Mouse (Mus musculus) hindbrain, embryonic 12.5 days (tissue): ENCODE measurements around the gene Ptger2. TPM values are rescaled to one million over a fixed set of nuclear protein-coding genes. Genes with fewer than 3 reads are reported as not detected.
"Not testable (repeated sequence)": the region's sequence is repeated elsewhere in the genome, so short reads cannot be mapped to it uniquely, and the experiment has no call there.

Experiments used
- ATAC-seq: fragments of 200-750 bp; cut with Nextera tagmentation; 2 replicates; pipeline ENCODE4 v1.8.0; 2017; ENCODE audit warnings: moderate TSS enrichment; ENCODE audit not compliant: low FRiP score
- H3K27ac ChIP-seq: fragments of 300-500 bp; sonication (generic); 2 replicates; pipeline ENCODE4 v1.5.1; 2016; ENCODE audit warnings: mild to moderate bottlenecking
- H3K27me3 ChIP-seq: fragments of 300-500 bp; sonication (generic); 2 replicates; pipeline ENCODE4 v1.6.1; 2016; ENCODE audit warnings: mild to moderate bottlenecking
- H3K36me3 ChIP-seq: fragments of 300-500 bp; sonication (generic); 2 replicates; pipeline ENCODE4 v1.6.1; 2016; ENCODE audit warnings: mild to moderate bottlenecking
- H3K4me1 ChIP-seq: fragments of 300-500 bp; sonication (generic); 2 replicates; pipeline ENCODE4 v1.6.1; 2016
- H3K4me2 ChIP-seq: fragments of 300-500 bp; sonication (generic); replicated peaks from 2 replicates; pipeline ENCODE4 v1.6.1; 2016; ENCODE audit warnings: mild to moderate bottlenecking
- H3K4me3 ChIP-seq: fragments of 300-500 bp; sonication (generic); 2 replicates; pipeline ENCODE4 v1.5.1; 2016; ENCODE audit warnings: mild to moderate bottlenecking
- H3K9ac ChIP-seq: fragments of 300-500 bp; sonication (generic); 2 replicates; pipeline ENCODE4 v1.6.1; 2016; ENCODE audit warnings: mild to moderate bottlenecking, moderate library complexity
- H3K9me3 ChIP-seq: fragments of 300-500 bp; sonication (generic); replicated peaks from 2 replicates; pipeline ENCODE4 v1.6.1; 2016; ENCODE audit warnings: mild to moderate bottlenecking
- WGBS: fragments of 180-500 bp; shearing (Covaris S2); methylation state at CpG from one replicate; pipeline ENCODE4 v1.1.7; 2016; 5-methylcytosine and 5-hydroxymethylcytosine counted together
- polyA plus RNA-seq: library from polyadenylated mRNA; unstranded; fragments of >200 nt; fragmentation: Nextera tagmentation; extraction: Ambion mirVana; gene quantifications from 2 replicates; pipeline ENCODE4 v1.2.1, GENCODE M21; 2016

Ptger2 gene
- 0.10 and 0.27 TPM in 2 replicates for polyA plus RNA-seq

GRCm38 (mm10) chr14:44987674-44988355 is at the start of gene Ptger2:
Gene Ptger2, plus strand, starts transcription at chr14:44988195.
- H3K9me3 ChIP-seq, H3K4me1 ChIP-seq, ATAC-seq, H3K27ac ChIP-seq, H3K36me3 ChIP-seq: not testable (repeated sequence)
- peak within 1 kb of the TSS; percentile 94 for H3K4me2 ChIP-seq
- peak within 1 kb of the TSS; percentile 46 for H3K4me3 ChIP-seq
- peak within 1 kb of the TSS; percentile 43; the same call in 1 of the 2 replicates for H3K9ac ChIP-seq
- WGBS: 43% methylated on average over 6 of the region's 6 CpGs
- H3K27me3 ChIP-seq: peaks cover 25% of the 10 kb centered on the region

DNA sequence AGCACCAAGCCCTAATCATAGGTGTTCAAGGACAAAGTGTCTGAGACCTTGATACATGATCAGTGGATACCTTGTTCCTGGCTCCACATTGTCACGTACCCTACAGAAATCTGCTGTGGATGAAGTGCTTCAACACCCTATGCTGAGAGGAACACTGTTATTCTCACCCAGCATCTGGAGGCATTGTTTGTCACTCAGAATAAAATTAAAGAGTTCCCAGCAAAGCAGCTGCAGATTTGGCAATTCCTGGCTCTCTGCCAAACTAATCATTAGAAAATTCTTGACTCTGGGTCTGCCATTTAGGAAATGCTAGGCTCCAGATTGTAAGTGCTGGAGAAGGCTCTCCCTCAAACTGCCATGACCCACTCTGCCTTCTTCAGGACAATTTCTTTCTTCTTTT is 27.2 kb upstream of the Ptger2 start:
- H3K4me1 ChIP-seq: no peaks in the 10 kb centered on the region
- no peaks in the 10 kb centered on the region for H3K36me3 ChIP-seq
- no peak overlapping the region for H3K4me2 ChIP-seq
- no peak for ATAC-seq
- no peaks in the 10 kb centered on the region for H3K9me3 ChIP-seq
- no peaks in the 10 kb centered on the region for H3K27me3 ChIP-seq
- no peak overlapping the region for H3K27ac ChIP-seq
- 77% methylated on average over 1 of the region's 1 CpGs for WGBS
- no peak overlapping the region for H3K4me3 ChIP-seq
- no peak overlapping the region for H3K9ac ChIP-seq

DNA sequence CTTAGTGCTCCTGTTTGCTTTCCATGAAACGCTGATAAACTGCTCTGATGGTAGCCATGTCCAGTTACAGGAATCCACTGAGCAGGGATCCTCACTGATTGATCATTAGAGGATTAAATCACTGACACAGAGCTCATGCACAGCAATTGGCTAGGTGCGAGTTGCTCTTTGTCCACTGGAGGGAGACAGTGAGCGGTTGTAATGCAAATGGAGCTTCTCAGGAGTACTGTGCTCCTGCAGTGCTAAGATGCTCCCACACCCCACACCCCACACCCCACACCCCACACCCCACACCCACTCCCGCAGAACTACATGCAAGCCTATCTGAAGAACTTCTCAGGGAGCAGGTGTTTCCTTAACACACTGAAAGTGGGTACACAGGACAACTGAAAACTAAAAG is 10.7 kb upstream of the Ptger2 start:
- WGBS: 2% methylated on average over 4 of the region's 4 CpGs
- H3K9ac ChIP-seq: not testable (repeated sequence)

GRCm38 (mm10) chr14:44979887-44980286 is 8.1 kb upstream of the Ptger2 start:
- H3K27ac ChIP-seq: no peak overlapping the region
- no peaks in the 10 kb centered on the region for H3K4me1 ChIP-seq
- H3K36me3 ChIP-seq: no peaks in the 10 kb centered on the region
- H3K4me3 ChIP-seq: no peak overlapping the region
- no peak overlapping the region for H3K4me2 ChIP-seq
- H3K27me3 ChIP-seq: no peaks in the 10 kb centered on the region
- H3K9me3 ChIP-seq: no peaks in the 10 kb centered on the region
- no peak overlapping the region for H3K9ac ChIP-seq
- ATAC-seq: no peak
- WGBS: 57% methylated on average over 3 of the region's 3 CpGs

More for the DNA sequence above, 10.7 kb upstream of the Ptger2 start:
- H3K4me3 ChIP-seq, H3K4me2 ChIP-seq, H3K27me3 ChIP-seq, H3K36me3 ChIP-seq, H3K4me1 ChIP-seq, H3K27ac ChIP-seq, H3K9me3 ChIP-seq: not testable (repeated sequence)
- ATAC-seq: peak; percentile 63; the same call in 1 of the 2 replicates

GRCm38 (mm10) chr14:44981490-44981889 is 6.5 kb upstream of the Ptger2 start:
- WGBS: 13% methylated on average over 4 of the region's 4 CpGs
- Histone ChIP-seq H3K4me3 (no peak overlapping the region), H3K9me3 (no peaks in the 10 kb centered on the region), H3K27ac (no peak overlapping the region), H3K27me3 (no peaks in the 10 kb centered on the region), H3K4me1 (no peaks in the 10 kb centered on the region), H3K36me3 (no peaks in the 10 kb centered on the region), H3K4me2 (no peak overlapping the region), H3K9ac (no peak overlapping the region)
- ATAC-seq: no peak

DNA sequence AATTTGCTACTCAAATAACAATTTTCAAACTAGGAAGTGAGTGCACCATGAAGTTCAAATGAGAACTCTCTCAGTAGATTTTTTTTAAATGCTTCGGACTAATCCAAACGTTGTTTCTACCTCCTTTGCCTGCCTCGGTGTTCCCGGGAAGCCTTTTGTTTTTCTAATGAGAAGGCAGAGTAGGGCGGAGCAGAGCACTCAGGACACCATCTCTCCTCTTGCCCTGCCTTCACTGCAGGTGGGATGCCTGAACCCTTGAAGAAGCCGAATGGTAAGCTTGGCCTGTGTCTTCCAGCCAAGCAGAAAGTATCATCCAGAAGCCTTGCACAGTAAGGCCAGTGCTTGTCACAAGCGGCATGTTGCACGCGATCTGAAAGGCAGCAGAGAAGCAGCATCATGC is 3.9 kb upstream of the Ptger2 start:
- H3K4me2 ChIP-seq: no peak overlapping the region
- no peak for ATAC-seq
- no peak overlapping the region for H3K27ac ChIP-seq
- no peaks in the 10 kb centered on the region for H3K36me3 ChIP-seq
- H3K9ac ChIP-seq: no peak overlapping the region
- no peak overlapping the region for H3K4me3 ChIP-seq
- peaks cover 9% of the 10 kb centered on the region for H3K27me3 ChIP-seq
- 29% methylated on average over 9 of the region's 9 CpGs for WGBS
- peaks cover 7% of the 10 kb centered on the region for H3K4me1 ChIP-seq
- H3K9me3 ChIP-seq: no peaks in the 10 kb centered on the region

GRCm38 (mm10) chr14:44986248-44986647 is 1.7 kb upstream of the Ptger2 start:
- H3K36me3 ChIP-seq: no peaks in the 10 kb centered on the region
- H3K9ac ChIP-seq: no peak overlapping the region
- no peak overlapping the region for H3K4me2 ChIP-seq
- H3K4me3 ChIP-seq: no peak overlapping the region
- ATAC-seq: no peak
- H3K4me1 ChIP-seq: peaks cover 9% of the 10 kb centered on the region
- H3K9me3 ChIP-seq: no peaks in the 10 kb centered on the region
- no peak overlapping the region for H3K27ac ChIP-seq
- H3K27me3 ChIP-seq: peaks cover 25% of the 10 kb centered on the region

DNA sequence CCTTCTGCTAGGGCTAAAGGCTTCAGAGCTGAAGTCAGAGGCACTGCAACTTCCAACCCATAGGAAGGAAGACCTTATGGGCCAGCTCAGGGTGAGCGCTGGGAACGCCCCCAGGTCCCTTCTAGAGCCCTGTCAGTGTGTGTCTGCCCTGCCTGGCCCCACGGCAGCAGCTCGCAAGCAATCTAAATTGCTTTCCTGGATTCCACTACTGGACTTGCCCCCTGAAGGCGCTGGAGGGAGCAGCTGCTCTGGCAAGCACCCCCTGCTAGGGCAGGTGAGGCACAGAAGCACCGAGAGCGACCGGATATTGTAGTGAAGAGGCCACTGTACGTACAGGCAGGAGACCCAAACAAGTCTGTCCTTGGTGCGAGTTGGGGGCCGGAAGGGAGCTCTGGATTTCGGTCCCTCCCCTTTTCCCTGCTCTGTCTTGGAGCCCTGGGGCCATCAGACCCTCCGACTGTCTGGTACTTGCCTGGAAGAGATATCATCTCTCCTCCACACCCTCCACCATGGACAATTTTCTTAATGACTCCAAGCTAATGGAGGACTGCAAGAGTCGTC is 541 bp downstream of the Ptger2 start:
- peak; percentile 53 for ATAC-seq
- 3% methylated on average over 14 of the region's 14 CpGs for WGBS

GRCm38 (mm10) chr14:44989017-44989721 is 1.2 kb downstream of the Ptger2 start:
- WGBS: 3% methylated on average over 45 of the region's 45 CpGs
- peaks cover 25% of the 10 kb centered on the region for H3K27me3 ChIP-seq
- no peak overlapping the region for H3K27ac ChIP-seq
- peaks cover 9% of the 10 kb centered on the region for H3K4me1 ChIP-seq
- peak; percentile 63 for ATAC-seq
- peak overlapping the region; percentile 46 for H3K4me3 ChIP-seq
- peak overlapping the region; percentile 94 for H3K4me2 ChIP-seq
- peak overlapping the region; percentile 43; the same call in 1 of the 2 replicates for H3K9ac ChIP-seq
- no peaks in the 10 kb centered on the region for H3K9me3 ChIP-seq
- H3K36me3 ChIP-seq: no peaks in the 10 kb centered on the region

More for the DNA sequence above, 541 bp downstream of the Ptger2 start:
- Histone ChIP-seq H3K4me1 (peaks cover 9% of the 10 kb centered on the region), H3K4me3 (peak overlapping the region; percentile 46), H3K4me2 (peak overlapping the region; percentile 94), H3K9ac (peak overlapping the region; percentile 43; the same call in 1 of the 2 replicates), H3K27me3 (peaks cover 25% of the 10 kb centered on the region), H3K27ac (no peak overlapping the region), H3K9me3 (no peaks in the 10 kb centered on the region), H3K36me3 (no peaks in the 10 kb centered on the region)

- Histone ChIP-seq H3K9me3 (no peaks in the 10 kb centered on the region), H3K27me3 (peaks cover 25% of the 10 kb centered on the region), H3K4me2 (peak overlapping the region; percentile 94), H3K36me3 (no peaks in the 10 kb centered on the region), H3K4me3 (peak overlapping the region; percentile 46), H3K27ac (no peak overlapping the region), H3K4me1 (peaks cover 9% of the 10 kb centered on the region), H3K9ac (peak overlapping the region; percentile 43; the same call in 1 of the 2 replicates)
- WGBS: 38% methylated on average over 4 of the region's 4 CpGs
- no peak for ATAC-seq
These were observed 1.8 kb downstream of the Ptger2 start for GRCm38 (mm10) chr14:44989751-44990150.

DNA sequence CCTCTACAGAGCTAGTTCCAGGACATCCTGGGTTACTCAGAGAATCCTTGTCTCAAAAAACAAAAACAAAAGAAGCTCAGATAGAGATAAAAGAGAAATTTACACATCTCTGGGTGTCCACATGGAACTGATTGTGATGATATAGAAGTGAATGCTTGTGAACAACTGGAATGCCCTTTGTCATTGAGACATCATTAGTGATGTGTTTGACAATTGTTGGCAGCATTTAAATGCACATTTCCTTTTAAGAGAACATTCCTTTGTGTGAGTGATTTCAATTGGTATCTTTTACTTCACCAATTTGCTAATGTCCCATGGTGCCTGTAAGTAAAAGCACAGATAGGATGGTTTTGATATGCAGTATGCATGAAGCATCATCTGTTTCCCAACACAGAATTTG is 6.3 kb downstream of the Ptger2 start:
- Histone ChIP-seq H3K27ac (no peak overlapping the region), H3K9ac (no peak overlapping the region), H3K9me3 (no peaks in the 10 kb centered on the region), H3K4me3 (no peak overlapping the region), H3K4me1 (no peaks in the 10 kb centered on the region), H3K27me3 (peaks cover 13% of the 10 kb centered on the region), H3K36me3 (no peaks in the 10 kb centered on the region), H3K4me2 (no peak overlapping the region)
- ATAC-seq: no peak

DNA sequence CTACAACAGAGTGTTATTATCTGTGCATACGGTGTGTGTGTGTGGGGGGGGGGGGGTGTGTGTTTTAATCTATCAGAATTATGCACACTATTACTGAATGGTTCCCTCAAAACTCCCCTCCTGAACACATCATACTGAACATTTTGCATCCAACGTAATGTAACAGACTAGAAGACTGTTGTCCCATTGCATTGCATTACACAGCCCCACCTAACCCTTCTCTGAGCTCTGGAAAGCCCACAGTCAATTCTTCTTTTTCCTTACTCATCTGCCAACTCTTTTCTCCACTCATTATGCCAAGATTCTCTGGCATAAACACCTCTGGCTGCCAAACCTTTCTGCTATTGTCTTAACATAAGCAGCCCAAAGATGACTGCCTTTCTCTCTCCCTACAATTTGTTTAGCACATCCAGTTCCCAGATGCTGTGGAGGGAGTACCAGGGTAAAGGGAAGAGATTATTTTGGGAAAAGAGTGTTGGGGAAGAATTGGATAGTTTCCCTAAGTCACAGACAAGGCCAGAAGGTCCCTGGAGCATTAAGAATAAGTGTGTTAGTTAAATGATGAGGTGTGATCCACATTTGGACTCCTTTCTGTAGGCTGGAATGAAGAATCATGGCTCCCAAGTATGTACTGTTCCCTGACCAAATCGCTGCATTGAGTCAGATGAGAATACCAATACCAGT is 12.2 kb downstream of the Ptger2 start:
- Histone ChIP-seq H3K27ac (no peak overlapping the region), H3K4me2 (no peak overlapping the region), H3K9me3 (no peaks in the 10 kb centered on the region), H3K4me3 (no peak overlapping the region), H3K9ac (no peak overlapping the region), H3K36me3 (no peaks in the 10 kb centered on the region), H3K27me3 (no peaks in the 10 kb centered on the region), H3K4me1 (no peaks in the 10 kb centered on the region)
- no peak for ATAC-seq
- WGBS: 80% methylated on average over 3 of the region's 3 CpGs
